Mouse (Mus musculus) heart, postnatal 14 days (tissue): ENCODE measurements around the gene Mkrn2os. TPM values are rescaled to one million over a fixed set of nuclear protein-coding genes. Genes with fewer than 3 reads are reported as not detected.
A peak's percentile ranks its signal among the peaks of the same experiment; 100 is the strongest.
"Not testable (repeated sequence)": the region's sequence is repeated elsewhere in the genome, so short reads cannot be mapped to it uniquely, and the experiment has no call there.

ENCODE experiments used
- DNase-seq, 2 experiments: peaks; one replicate each; pipeline ENCODE4 v3.0.0; 2021 to 2022
- intact Hi-C: fragments of 180-260 bp; cut with DNase I; formaldehyde crosslinking; loops from one replicate; pipeline ENCODE4 v1.15.1; 2025
- long read RNA-seq, 2 experiments: library from polyadenylated mRNA; stranded (forward); transcript quantifications; one replicate each; pipeline ENCODE4 v2.0.0; 2021
- total RNA-seq, 2 experiments: library from RNA; stranded (reverse); gene quantifications; 2 replicates each; pipeline ENCODE4 v1.2.3; 2021

Mkrn2os gene
- under 1 TPM; 0.22 TPM for total RNA-seq
- long read RNA-seq, experiment 1, partial matches to known transcripts: 1 of 3 reads
- long read RNA-seq, experiment 1, other reads (novel, unspliced or antisense): 2 of 3 reads
- long read RNA-seq, experiment 2: 0 reads

- intact Hi-C loops: no loop called here
Measured at GRCm38 (mm10) chr6:115592458-115592857, at the start of gene Mkrn2os. Gene Mkrn2os, minus strand, starts transcription at chr6:115592576.

DNA sequence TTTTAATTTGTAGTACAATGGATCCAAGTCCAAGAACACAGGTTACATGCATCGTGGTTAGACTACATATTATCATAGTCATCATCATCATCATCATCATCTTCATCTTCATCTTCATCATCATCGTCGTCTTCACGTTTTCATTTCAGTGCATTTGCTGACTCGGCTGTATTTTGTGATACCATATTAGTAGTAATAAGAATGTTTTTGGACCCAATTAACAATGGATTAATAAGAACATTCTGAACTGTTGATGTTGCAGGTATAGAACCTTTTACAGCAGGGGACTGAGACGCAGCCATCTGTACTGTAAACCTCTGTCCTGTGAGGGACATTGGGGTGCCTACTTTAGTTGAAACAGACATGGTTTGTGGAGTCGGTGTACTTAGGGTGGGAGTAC lies 45.8 kb upstream of the Mkrn2os start:
- intact Hi-C loops, DNase-seq: not testable (repeated sequence)

More at GRCm38 (mm10) chr6:115592458-115592857, at the start of gene Mkrn2os:
- DNase-seq: no peak

DNA sequence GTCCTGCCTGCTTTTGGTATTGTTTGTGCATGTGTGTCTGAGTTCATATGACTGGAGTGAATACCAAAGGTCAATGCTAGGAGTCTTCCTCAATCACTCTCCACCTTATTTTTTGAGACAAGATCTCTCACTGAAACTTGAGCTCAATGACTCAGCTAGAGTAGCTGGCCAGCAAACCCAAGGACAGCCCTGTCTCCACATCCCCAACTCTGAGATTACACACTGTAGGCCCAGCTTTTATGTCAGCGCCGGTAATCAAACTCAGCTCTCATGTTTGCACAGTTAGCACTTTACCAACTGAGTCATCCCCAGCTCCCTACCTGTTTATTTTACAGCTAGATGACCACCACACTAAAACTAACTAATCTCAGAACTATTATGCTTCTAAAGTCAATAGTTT lies 41.6 kb upstream of the Mkrn2os start:
- intact Hi-C loops: no loop called here
- no peak for DNase-seq

DNA sequence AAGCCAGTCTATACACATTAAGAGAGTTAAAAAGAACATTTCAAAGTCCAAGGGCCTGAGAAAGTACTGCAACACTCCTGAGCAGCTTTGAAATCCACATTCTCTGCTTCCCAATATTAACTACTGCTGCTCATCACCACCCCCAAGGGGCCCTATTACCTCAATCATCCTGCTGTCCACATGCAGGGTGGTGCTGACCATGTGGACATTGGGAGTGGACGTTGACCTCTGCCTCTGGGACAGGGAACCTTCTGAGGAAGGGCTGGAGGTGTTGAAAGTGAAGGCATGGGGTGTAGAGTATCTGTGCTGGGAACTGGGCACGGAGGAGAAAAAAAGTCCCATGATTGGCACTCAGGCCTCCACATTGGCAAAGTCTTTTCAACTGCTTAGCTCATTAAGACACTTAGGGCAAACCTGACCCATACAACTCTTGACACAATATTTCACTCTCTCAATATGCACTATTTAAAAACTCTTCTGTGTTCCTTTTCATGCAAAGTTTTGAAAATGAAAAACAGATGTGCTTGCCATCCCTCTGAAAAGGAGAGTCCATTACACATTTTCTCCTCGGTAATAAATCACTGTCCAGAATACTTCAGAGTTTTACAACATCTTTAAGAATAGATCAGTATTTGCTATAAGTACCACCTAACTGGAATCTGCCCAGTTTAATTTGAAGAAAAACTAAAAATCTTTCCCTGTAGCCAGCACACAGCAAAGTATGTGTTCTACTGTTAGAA lies 38.9 kb upstream of the Mkrn2os start:
- DNase-seq: no peak
- intact Hi-C loops: no loop called here

- no peak for DNase-seq
- intact Hi-C loops: no loop called here
Measured at GRCm38 (mm10) chr6:115626121-115626520, 33.7 kb upstream of the Mkrn2os start.

GRCm38 (mm10) chr6:115620942-115621341 lies 28.6 kb upstream of the Mkrn2os start:
- no peak for DNase-seq
- intact Hi-C loops: no loop called here

DNA sequence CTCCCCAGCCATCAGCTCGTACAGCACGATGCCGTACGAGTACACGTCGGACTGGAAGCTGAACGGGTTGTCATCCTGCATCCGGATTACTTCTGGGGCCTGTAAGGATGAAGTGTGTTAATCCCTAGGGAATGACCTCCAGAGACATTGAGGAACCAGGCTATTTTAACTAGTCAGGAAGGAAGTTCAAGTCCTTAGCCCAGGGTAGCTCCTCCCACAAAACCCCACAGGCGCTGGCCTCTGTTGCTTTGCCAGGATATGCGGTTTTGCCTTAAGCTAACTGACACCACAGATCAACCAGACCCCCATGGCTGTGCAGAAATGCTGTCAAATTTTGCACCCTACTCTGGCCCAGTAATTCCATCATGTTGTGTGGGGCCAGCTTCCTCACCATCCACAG lies 27.4 kb upstream of the Mkrn2os start:
- intact Hi-C loops: no loop called here
- DNase-seq: peak; percentile 16

DNA sequence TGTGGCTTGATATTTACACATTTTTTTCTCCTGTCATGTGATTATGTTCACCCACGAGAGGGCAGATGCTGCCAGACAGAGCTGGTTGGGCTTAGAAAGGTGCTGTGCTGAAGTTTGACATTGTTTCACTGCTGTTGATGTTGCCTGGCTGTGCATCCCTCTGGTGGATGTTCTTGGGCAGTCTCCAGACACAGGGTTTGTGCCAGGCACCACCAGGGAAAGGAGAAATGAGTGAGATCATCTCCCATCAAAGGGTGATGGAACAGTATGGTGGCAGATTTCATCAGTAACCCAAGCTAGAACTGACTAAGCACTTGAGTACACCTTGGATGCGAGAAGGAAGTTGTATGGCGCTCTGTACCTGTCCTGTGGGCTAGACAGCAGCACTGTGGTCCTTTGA lies 23.6 kb upstream of the Mkrn2os start:
- no peak for DNase-seq
- intact Hi-C loops: no loop called here

DNA sequence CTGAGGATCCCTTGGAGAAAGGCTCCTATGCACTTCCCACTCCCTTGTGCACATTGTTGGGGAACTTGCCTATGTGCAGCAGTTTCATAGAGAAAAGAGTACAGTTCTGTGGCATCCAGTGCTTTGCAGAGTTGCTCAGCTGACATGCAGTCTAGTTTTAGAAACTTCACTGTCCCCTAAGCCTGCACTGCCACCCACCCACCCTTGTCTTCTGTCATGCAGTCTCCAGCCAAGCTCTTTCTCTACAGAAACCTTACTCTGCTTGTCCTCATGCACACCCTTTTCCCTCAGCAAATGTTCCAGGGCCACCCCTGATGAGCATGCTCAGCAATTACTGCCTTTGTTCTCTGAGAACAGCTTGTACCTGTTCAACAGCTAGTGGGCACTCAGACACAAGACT lies 21.4 kb upstream of the Mkrn2os start:
- no peak for DNase-seq
- intact Hi-C loops: no loop called here

DNA sequence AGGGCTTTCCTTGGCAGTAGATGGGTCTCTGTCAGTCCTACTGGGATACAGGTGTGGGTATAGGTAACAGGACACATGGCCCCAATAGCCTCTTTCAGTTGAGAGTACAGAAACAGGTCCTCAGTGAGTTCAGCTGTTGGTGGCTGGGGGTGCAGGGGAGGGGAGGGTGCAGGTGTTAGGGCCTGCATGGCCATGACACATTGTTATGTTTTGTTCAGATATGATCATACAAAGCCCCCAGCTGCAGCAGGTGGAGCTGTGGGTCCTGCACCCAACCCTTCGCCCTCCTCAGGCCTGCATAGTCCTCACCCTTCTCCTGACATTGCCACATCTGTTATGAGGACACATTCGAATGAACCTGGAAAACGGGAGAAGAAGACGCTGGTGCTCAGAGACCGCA lies 17.9 kb upstream of the Mkrn2os start:
- intact Hi-C loops: no loop called here
- no peak for DNase-seq

DNA sequence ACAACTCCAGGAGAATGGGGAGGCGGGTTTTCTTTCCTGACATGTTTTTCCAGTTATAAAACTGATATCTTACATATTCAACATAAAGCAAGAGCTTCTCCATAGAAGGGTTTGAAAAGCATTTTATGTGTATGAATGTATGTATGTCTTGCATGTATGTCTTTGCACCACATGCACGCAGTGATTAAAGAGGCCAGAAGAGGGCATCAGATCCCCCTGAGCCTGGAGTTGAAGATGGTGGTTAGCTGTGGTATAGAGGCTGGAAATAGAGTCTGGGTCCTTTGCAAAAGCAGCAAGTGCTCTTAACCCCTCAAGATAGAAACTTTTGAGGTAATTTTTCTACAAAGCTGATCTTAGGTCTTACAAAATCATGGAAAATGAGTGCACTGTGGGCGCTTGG lies 16.7 kb upstream of the Mkrn2os start:
- peak in 1 of 2 experiments; percentile 28 for DNase-seq
- intact Hi-C loops: no loop called here

DNA sequence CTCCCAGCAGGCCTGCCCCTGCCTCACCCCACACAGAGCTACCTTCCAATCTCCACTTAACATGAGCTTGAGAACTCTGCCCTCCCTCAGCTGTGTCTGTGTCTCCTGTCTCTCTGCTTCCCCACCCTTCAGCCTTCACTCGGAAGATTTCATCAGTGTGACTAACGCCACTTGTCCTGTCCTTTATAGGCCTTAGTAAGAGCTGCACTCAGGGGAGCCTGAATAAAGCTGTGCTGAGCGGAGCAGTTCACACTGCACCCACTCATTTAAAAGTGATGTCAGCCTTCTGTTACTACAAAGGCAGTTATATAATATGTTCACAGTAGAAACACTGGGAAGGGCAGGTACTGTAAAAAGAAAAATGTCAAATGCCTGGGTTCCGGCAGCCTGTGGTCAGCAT lies 15.1 kb upstream of the Mkrn2os start:
- intact Hi-C loops: no loop called here

DNA sequence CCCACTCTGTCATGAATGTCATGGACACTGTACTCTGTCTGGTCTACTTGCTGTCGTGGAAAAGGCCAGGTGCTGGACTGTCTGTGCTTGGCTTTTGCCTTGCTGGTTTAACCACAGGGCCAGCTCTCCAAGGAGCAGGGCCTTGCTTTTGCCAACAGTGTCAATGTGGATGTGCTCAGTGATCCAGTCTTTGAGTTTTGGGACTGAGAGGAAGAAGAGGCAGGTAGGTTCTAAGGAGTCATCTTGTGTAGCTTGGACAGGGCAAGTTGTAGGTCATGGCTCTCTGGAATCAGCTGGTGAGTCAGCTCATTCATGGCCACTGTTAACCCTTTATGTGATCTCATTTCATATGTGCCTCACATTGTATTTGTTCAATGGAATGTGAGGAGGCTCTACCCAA lies 14.1 kb upstream of the Mkrn2os start:
- intact Hi-C loops: no loop called here
- no peak for DNase-seq

More for the DNA sequence above, 15.1 kb upstream of the Mkrn2os start:
- no peak for DNase-seq

- DNase-seq: peak; percentile 86 to 92
- intact Hi-C loops: loop anchor here (5.0 kb wide), 1 partner anchor 205 kb away; the partner anchor contains the start of gene Rpl32
Measured at GRCm38 (mm10) chr6:115601715-115602523, 9.5 kb upstream of the Mkrn2os start, which contains the start of gene Mkrn2. Gene Mkrn2, plus strand, starts transcription at chr6:115601902.

GRCm38 (mm10) chr6:115601322-115601714 lies 8.9 kb upstream of the Mkrn2os start:
- no peak for DNase-seq
- intact Hi-C loops: loop anchor here (5.0 kb wide), 1 partner anchor 206 kb away; the partner anchor contains the start of gene Rpl32

DNA sequence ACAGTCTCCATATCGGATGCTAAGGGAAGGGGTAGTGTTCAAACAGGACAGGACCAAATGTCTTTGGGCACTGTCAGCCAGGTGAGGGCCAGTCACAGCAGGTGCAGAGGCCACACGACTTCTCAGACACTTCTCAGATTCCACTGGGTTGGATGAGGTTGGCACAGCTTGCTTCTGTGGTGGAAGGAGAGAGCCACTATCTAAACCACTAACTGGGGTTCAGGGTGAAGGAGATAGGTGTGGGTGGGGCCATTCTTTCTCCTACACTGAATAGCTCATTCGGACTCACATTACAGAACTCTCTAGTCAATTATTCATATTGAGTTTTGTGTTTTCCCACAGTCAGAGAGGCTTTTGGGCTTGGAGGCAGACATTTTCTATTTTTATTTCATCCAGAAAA lies 3.3 kb upstream of the Mkrn2os start:
- intact Hi-C loops: no loop called here
- DNase-seq: no peak

- DNase-seq: no peak
- intact Hi-C loops: no loop called here
Measured at GRCm38 (mm10) chr6:115594463-115594862, 2.1 kb upstream of the Mkrn2os start.

DNA sequence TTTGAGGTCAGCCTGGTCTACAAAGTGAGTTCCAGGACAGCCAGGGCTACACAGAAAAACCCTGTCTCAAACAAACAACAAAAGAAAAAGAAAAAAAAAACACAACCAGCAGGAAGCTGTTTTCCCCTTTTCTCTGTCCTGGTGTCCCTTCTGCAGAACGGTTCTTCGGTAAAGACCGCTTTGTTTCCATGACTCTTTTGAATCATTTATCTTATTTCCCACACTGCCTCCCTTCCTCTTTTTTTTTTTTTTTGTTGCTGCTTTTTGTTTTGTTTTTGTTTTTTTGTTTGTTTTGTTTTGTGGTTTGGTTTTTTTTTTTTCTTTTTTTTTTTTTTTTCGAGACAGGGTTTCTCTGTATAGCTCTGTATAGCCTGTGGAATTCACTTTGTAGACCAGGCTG lies 876 bp upstream of the Mkrn2os start:
- intact Hi-C loops: no loop called here
- DNase-seq: no peak

- DNase-seq: no peak
- intact Hi-C loops: no loop called here
Measured at GRCm38 (mm10) chr6:115591692-115592359, 550 bp downstream of the Mkrn2os start.

- intact Hi-C loops: no loop called here
Measured at GRCm38 (mm10) chr6:115586321-115586720, 6.1 kb downstream of the Mkrn2os start.

GRCm38 (mm10) chr6:115584176-115584575 lies 8.2 kb downstream of the Mkrn2os start:
- intact Hi-C loops: no loop called here
- no peak for DNase-seq

More at GRCm38 (mm10) chr6:115586321-115586720, 6.1 kb downstream of the Mkrn2os start:
- DNase-seq: peak in 1 of 2 experiments; percentile 34
